Mouse (Mus musculus) frontal cortex, adult (tissue): ENCODE measurements at regions not wholly inside any gene's neighbourhood (a gene's known extent, or its start where the extent isn't known, plus 50 kb on each side); places are given as distances from the start of the nearest gene placed in this dataset.

ENCODE experiments used
- ATAC-seq: cut with Nextera tagmentation; 2 replicates; pipeline ENCODE4 v1.9.2; 2017; ENCODE audit warnings: mild to moderate bottlenecking, moderate library complexity, mixed read lengths; ENCODE audit not compliant: low TSS enrichment

DNA sequence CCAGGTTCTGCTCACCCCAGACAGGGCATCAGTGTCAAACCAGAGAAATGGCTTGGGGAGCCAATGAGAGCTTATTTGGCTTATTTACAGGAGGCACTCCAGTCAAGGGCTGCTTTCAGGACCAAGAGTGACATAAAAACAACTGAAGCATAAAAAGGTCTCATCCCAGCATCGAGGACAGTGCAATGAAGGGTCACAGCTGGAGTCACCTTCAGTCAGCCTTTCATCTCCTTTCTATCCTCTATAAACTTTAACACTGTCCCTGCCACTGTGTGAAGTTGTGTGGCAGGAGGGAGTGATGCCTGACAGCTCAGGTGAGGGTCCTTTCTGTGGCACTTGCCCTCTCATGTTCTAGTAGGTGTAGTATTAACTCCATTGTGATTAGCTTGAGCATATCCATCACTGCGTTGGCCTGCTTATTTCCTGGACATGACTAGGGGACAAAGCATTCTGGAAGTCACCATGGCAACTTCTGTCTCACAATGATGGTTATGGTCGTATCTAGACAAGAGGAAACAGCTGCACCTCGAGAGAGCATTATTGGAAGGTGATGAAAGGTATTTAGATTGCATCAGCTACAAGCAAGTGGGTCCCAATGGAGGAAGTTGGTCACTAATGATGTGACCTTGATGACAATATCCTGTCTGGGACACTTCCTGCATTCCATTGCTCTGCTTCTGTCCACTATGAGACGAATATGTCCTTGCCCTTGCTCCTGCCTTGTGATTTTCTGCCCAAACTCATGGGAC, 87.8 kb upstream of the Enpp6 start:
- ATAC-seq: no peak

DNA sequence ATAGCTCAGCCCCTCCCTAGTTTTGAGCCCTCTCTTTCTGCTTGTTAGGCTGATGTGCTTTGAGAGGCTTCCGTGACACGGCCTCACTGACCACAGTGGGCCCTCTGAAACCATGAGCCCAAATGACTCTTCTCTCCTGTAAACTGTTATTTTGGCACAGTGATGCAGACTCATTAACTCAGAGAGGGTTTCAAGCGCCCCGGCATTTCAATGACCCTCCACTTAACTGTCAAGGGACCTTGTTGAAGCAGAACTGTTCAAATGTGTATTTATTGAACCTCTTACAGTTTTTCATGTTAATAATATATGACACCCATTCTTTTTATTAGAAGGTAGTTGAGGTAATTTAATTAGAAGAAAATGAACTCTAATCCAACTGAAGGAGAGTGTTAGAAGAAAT, 85.9 kb upstream of the Enpp6 start:
- no peak for ATAC-seq

DNA sequence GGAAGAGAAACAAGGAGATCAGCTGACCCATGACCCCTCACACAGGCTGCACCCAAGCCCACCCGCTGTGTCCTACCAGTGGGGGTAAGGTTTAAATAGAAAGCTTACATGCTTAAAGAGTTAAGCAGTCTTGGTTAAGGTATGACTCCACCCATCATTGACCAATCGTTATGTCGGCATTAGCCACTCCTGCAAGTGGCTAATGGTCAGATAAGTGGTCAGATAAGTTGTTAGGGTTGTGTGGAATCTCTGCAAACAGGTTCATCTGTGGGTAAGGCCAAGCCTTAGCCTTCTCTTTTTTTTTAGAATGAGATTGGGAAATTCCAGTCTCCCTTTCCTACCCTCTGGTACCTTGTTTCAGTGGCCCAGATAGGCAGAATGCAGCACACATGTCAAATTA, 82.0 kb upstream of the Enpp6 start:
- ATAC-seq: no peak

DNA sequence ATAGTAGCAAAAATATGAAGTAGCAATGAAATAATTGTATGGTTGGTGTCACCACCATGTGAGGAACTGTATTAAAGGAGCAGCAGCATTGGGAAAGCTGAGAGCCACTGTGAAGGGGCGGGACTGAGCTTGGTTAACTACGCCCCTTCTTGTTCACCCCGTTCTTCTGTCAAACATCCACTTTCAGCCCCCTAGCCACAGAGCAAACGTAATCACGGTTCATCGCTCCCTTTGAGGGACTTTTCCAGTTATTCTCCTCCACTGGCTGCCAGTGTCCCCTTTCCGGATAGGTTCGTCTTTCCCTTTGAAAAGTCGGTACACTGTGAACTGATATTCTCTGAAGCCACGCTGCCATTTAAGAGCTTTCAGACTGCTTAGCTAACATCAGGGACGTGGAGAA, 79.3 kb upstream of the Enpp6 start:
- ATAC-seq: no peak

DNA sequence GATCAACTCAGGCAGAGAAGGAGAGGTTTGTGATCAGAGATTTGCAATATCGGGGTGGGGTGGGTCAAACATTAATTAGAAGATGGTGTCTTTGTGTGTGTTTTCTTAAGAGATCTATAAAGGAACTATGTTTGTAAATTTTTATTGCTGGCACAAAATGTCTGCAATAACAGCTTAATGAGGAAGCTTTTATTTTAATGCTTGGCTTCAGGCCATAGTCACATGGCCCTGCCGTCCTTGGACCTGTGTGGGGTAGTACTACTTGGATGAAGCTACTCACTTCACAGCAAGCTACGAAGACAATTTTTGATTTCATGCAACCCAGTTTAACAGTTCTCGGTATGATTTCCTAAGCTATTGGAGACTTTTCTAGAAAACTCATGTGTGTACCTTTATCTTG, 78.5 kb upstream of the Enpp6 start:
- ATAC-seq: no peak

GRCm38 (mm10) chr8:46913956-46914355, 72.7 kb upstream of the Enpp6 start:
- no peak for ATAC-seq

GRCm38 (mm10) chr8:46920071-46920470, 66.6 kb upstream of the Enpp6 start:
- ATAC-seq: no peak

- ATAC-seq: no peak
These were observed 65.6 kb upstream of the Enpp6 start for GRCm38 (mm10) chr8:46921075-46921474.

DNA sequence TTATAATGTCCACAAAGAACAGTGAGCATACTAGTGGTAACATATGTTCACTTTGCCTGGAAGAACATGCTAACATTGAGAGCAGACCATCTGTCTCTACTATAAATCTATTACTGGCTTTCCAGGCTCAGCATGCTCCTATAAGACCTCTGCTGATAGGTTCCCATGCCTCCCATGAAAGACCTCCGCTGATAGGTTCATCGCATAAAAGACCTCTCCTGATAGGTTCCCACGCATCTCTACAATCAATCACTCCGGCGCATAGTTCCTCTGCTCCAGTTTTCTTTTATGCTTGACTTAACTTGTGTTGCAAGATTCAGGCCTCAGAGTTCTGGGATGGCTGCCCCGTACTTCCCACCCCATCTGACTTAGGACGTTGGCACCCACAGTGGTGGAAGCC, 65.1 kb upstream of the Enpp6 start:
- no peak for ATAC-seq

DNA sequence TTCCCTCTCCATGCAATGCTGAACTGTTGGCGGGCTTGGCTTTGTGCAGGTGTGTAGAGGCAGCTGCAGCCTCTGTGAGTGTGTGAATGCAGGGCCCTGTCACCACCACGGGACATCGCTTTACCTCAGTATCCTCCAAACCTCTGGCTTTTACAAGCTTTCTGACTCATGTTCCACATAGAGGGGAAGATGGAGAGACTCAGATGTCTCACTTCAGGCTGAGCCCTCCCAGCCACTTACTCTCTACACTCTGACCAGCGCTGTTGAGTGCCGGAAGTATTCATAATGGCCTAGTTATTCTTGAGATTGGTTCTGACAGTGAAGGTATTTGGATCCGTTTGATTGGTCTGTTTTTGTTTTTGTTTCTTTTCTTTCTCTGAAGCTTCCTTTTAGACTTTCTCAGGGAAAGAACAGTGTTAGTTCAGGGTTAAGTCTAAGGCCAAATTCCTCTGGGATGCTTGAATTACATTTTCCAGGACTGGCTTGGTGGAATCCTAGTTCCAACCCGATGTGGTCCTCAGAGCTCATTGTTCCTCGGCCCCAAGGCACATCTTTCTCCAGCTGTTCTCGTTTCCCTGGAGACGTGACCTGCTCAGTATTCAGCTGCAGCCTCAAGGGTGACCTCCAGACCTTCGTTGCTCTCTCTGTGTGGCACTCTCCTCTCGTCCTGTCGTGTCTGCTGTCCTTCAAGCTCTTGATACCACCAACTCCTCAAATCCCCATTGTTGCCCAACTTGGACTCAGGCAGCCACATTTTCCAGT, 61.7 kb upstream of the Enpp6 start:
- no peak for ATAC-seq

- no peak for ATAC-seq
These were observed 58.0 kb upstream of the Enpp6 start for GRCm38 (mm10) chr8:46928718-46929117.

GRCm38 (mm10) chr8:46929678-46930077, 57.0 kb upstream of the Enpp6 start:
- no peak for ATAC-seq

DNA sequence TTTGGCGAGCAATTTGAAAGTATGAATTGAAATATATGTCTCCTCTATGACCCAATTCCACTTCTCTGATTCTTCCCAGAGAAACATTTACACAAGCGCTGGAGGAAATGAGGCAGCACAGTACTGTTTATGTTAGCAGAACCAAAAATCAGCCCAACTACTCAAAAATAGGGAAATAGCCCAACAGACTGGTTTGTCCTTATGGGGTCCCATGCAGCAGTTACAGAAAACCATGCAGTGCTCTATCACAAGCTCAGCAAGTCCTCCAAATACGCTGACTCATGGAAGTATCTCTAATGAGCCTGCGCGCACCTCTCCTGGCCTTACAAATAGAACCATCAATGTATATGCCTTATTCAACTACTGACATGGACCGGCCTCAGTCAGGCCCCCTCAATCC, 55.4 kb upstream of the Enpp6 start:
- peak; percentile 21; the same call in 1 of the 2 replicates for ATAC-seq

DNA sequence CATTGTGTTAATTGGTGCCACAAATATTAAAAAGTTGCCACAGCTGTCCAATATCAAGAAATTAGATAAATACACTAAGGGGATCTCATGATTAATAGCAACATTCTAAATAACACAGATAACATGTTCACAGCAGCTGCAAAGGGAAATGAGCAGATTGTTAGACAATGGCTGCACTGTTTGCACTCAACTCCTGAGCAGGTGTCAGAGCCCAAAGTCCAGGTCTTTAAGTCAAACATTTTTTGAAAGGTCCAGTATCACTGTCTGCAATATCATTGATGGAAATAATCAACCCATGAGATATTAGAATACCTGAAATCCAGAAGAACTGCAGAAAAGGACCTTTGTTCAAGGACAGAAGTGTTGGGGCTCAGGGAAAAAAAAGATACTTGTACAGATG, 53.4 kb upstream of the Enpp6 start:
- ATAC-seq: no peak

- ATAC-seq: peak; percentile 88
These were observed 52.4 kb upstream of the Enpp6 start for GRCm38 (mm10) chr8:46934254-46934653.

DNA sequence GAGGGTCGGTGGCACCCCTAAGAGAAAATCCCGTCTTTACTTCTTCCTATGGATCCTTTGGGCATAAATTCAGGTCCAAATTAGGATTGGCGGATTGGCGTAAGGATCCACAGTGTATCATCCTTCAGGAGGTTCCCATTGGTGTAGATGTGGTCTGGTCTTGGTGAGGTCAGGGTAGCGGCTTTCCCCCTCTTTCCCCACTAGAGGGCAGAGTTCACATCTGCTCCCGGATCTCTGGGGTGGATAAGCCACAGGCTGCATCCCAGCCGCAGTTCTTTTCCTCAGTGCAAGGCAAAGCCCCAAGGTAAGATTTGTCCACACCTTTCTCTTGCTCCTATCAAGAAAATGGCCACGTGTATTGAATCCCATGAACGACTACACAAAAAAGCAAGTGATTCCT, 51.8 kb upstream of the Enpp6 start:
- ATAC-seq: peak; percentile 46; the same call in 1 of the 2 replicates

- ATAC-seq: peak; percentile 32; the same call in 1 of the 2 replicates
These were observed 50.6 kb upstream of the Enpp6 start for GRCm38 (mm10) chr8:46936039-46936438.
